Mouse (Mus musculus) lung, adult 2 months (tissue): ENCODE measurements at regions not wholly inside any gene's neighbourhood (a gene's known extent, or its start where the extent isn't known, plus 50 kb on each side); places are given as distances from the start of the nearest gene placed in this dataset.

Experiments
- DNase-seq: peaks from one replicate; pipeline ENCODE4 v3.0.0; 2022
- H3K4me1 ChIP-seq: fragments of 200-500 bp; 2 replicates; pipeline ENCODE4 v1.6.1; 2011; ENCODE audit warnings: low read length; ENCODE audit not compliant: control insufficient read depth, insufficient read depth
- H3K4me3 ChIP-seq: fragments of 200-500 bp; replicated peaks from 2 replicates; pipeline ENCODE3; 2011; ENCODE audit warnings: low read depth, mild to moderate bottlenecking, control low read depth, low read length; ENCODE audit errors: extremely low read depth
- CTCF ChIP-seq: fragments of 200-500 bp; IDR thresholded peaks from 2 replicates; pipeline ENCODE4 v1.5.1; 2011; ENCODE audit warnings: mild to moderate bottlenecking, low read length, control low read depth; ENCODE audit not compliant: insufficient read depth
- POLR2A ChIP-seq: fragments of 200-500 bp; IDR thresholded peaks from 2 replicates; pipeline ENCODE4 v1.6.1; 2011; ENCODE audit warnings: low read depth, mild to moderate bottlenecking, control low read depth, low read length, borderline replicate concordance; ENCODE audit errors: extremely low read depth
- WGBS: fragments of 180-500 bp; shearing (Covaris S2); methylation state at CpG from one replicate; pipeline ENCODE4 v1.1.7; 2018; 5-methylcytosine and 5-hydroxymethylcytosine counted together

DNA sequence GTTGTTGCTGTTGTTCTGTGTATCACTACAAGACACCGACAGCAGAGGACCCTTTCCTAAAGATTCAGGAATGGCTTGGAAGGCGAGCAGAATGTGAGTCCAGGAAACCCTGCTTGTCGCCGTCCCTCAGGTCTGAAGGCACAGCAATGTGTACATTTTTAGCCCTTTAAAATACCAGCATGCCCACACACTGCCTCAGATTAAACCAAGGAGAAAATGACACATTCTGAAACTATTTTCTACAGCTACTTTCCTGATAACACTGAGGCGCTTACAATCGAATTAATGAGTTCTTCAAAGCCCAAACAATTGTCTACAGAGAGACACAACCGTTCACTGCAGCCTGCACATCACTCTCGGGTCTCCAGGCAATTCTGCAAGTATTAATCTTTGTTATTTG lies 211.5 kb upstream of the Spdye4c start:
- no peaks in the 10 kb centered on the region for H3K4me1 ChIP-seq
- no peak for TF ChIP-seq CTCF
- no peak for TF ChIP-seq POLR2A
- H3K4me3 ChIP-seq: no peak overlapping the region
- DNase-seq: no peak
- WGBS: 59% methylated on average over 8 of the region's 8 CpGs

DNA sequence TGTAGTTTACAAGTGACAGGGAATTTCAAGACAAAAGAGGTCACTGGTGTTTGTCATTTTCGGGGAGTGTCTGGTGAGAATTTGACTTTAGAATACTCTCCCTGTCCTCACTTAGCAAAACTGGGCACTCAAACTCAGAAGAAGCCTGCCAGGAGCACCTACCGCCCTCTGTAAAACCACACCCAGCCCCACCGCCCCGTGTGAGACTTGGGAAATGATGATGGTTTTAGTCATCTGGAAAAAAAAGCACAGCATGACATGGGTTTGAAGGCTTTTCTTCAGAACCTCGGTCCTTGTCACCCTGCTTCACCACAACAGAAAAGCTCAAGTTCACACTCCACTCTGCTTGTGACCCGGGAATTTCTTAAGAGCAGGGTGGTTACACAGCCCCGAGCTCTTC lies 210.4 kb upstream of the Spdye4c start:
- Histone ChIP-seq H3K4me1 (no peaks in the 10 kb centered on the region), H3K4me3 (no peak overlapping the region)
- WGBS: 55% methylated on average over 7 of the region's 7 CpGs
- DNase-seq: no peak
- TF ChIP-seq CTCF: no peak
- TF ChIP-seq POLR2A: no peak

DNA sequence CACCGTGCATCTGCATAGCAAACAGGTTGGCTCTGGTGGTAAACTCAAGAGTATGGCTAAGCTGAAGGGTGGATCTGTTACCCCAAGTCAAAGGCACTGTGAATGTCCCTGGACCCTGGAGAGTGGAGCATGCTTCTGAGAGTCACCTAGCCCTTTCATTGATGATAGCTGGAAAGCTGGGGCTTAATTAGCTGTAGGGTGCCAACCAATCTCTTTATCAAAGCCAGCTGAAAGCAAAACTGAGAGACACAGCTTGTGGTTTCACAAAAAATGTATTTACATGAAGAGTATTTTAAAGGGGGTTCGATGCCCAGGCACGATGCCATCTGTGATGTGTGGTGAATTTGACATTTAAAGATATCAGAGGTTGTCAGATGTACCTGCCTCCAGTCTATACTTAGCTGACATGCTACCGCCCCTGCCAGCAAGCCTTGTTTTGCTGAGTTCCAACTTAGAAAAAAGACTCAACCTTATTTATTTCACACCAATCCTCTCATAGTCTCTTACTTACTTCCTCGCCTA lies 209.3 kb upstream of the Spdye4c start:
- no peak for DNase-seq
- whole genome bisulfite sequencing: 84% methylated on average over 5 of the region's 5 CpGs
- Histone ChIP-seq H3K4me1 (no peaks in the 10 kb centered on the region), H3K4me3 (no peak overlapping the region)
- TF ChIP-seq CTCF (no peak), POLR2A (no peak)

DNA sequence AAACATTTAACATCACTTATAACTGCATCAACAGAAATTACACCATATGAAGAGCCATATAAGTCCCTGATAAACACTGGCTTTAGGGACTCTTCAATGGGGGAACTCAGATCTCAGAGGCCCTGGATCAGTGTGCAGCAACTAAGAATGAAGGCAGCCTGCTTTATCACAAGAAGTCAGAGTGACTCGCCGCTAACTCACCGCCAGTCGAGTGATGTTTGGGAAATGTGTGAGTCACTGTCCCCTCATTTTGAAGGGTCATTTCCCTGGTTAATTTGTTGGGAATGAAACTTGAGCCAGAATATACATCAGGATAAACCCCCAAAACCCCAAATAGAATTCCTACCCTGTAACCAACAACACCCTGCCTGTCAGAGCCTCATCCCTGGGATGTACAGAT lies 208.5 kb upstream of the Spdye4c start:
- WGBS: 67% methylated on average over 4 of the region's 4 CpGs
- no peak for DNase-seq

DNA sequence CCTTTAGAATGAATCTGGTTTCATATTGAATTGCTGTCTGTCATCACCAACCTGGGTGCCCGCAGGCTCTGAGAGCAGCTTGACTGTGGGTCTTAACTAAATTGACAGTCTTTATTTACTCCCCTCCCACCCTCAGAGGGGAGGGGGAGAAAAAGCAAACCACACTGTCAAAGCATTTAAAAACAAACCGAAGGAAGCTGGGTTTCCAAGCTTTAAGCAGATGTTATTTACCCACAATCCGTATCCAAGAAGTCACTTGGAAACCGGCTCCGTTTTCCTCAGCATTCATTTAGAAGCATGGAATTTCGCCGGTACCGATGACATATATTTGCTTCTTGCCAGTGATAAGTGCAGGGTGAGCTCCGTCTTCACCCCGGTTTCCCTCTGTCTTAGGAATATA lies 206.4 kb upstream of the Spdye4c start:
- DNase-seq: no peak
- Histone ChIP-seq H3K4me3 (no peak overlapping the region), H3K4me1 (no peaks in the 10 kb centered on the region; the same call in 1 of the 2 replicates)
- WGBS: 70% methylated on average over 10 of the region's 10 CpGs
- TF ChIP-seq CTCF: no peak
- no peak for TF ChIP-seq POLR2A

More for the DNA sequence above, 208.5 kb upstream of the Spdye4c start:
- no peak for TF ChIP-seq CTCF
- no peak for TF ChIP-seq POLR2A
- H3K4me3 ChIP-seq: no peak overlapping the region
- no peaks in the 10 kb centered on the region for H3K4me1 ChIP-seq

DNA sequence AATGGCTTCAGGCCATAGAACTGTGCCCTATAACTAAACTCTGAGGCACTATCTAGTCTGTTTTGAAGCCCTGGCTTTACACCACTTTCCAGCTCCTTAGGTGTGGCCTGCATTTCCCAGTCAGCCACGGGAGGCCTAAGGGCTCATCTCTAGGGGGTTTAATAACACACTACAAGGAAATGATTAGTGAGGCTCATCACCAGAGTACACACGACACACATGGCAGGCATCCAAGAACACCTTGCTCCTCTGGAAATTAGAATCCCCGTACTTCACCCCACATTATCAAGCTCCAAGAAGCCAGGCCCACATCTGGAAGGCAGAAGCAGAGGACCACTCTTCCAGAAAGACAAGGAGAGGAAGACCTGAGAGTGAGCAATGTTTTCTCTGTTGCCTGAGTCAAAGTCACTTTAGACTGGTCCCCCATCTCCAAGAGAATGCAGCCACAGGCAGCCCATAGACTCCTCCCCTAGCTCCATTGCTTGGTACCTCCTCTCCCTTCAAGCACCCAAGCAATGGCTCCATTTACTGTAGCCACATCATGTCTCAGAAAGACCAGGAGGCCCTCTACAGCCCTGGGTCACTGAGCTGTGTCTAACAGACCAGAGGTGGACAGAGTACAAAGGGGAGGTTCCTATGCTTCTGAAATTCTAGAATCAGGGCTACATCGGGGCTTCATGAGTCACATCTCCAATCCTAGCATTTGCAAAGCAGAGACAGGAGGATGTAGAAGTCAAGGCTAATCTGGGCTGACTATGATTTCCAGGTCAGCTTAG lies 204.0 kb upstream of the Spdye4c start:
- Histone ChIP-seq H3K4me3 (no peak overlapping the region), H3K4me1 (peaks cover 4% of the 10 kb centered on the region)
- no peak for DNase-seq
- 65% methylated on average over 4 of the region's 4 CpGs for WGBS
- TF ChIP-seq POLR2A (no peak), CTCF (no peak)

DNA sequence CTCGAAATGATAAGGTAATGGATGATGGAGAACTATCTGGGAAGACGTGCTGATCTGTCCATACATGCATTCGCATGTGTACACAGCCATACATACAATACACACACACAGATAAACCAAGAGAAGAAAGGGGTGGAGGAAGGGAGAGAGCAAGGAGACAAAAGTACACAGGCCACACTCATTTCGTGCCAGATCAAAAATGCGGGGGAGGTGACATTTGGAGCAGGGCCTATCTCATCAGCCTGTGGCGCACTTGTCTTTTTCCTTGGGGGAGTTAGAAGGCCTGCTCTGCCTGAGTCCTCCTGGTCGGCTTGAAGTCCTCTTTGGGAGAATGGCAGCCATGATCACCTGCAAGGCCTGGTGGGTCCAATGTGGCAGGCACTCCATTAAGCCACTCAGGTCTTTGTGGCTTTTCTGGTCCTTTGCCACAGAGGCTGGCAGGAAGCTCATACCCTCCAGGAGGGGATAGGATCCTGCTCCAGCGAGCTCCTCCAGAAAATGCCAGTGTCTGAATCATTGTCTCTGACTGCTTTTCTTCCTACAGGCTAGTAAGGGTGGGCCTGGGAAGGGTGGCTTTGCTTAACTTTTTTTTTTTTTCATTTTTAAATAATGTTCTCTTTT lies 203.0 kb upstream of the Spdye4c start:
- Histone ChIP-seq H3K4me3 (no peak overlapping the region), H3K4me1 (peaks cover 6% of the 10 kb centered on the region)
- no peak for DNase-seq
- TF ChIP-seq POLR2A: no peak
- no peak for TF ChIP-seq CTCF
- 79% methylated on average over 8 of the region's 8 CpGs for WGBS

DNA sequence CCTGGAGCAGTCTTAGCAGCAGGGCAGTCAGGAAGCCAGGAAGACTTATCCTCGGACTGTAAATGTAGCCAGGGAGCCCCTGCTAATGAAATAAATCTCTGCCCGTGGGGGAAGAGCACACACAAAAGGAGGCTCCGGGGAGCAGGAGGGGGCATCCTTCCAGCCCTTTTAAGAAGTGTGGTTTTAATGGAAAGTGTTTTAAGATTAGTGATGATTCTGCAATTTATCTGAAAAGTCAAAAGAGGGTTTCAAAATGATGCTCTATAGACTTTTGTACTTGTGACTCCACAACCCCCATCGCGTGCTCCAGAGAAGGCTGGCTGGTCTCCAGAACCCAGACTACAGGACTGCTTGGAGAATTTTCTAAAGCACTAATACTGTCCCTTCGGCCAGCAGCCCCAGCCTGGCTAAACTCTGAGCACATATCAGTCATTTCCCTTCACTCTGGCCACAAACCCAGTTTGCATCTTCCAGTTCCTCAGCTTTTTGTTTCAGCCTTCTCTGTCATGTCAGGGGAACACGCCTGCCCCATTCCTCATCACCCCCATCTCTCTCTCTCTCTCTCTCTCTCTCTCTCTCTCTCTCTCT lies 202.0 kb upstream of the Spdye4c start:
- WGBS: 40% methylated on average over 7 of the region's 7 CpGs
- DNase-seq: no peak
- no peak for TF ChIP-seq CTCF
- no peak for TF ChIP-seq POLR2A
- Histone ChIP-seq H3K4me1 (peaks cover 7% of the 10 kb centered on the region), H3K4me3 (no peak overlapping the region)

DNA sequence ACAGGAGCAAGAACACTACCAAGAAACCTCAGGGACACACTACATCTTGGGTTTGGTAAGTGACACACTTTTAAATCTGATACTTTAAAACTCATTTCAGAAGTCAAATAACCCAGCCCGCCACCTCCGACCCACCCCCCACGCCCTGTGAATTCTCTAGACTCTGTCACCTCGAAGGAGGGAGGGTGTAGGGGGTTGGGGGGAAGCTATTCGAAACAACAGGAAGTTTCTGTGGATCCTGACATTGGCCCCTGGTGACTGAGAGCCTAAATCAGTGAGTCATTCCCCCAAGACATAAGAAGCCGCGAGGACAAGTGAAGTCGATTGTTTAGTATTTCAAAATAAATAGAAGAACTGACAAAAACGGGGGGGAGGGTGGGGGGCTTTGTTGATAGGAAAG lies 198.7 kb upstream of the Spdye4c start:
- H3K4me3 ChIP-seq: no peak overlapping the region
- TF ChIP-seq POLR2A: no peak
- TF ChIP-seq CTCF: no peak
- peaks cover 11% of the 10 kb centered on the region for H3K4me1 ChIP-seq
- no peak for DNase-seq
- 31% methylated on average over 9 of the region's 9 CpGs for WGBS
